Mouse (Mus musculus) brain, adult 2 months (tissue): ENCODE measurements around the gene Triobp.

ENCODE experiments used
- DNase-seq: peaks from one replicate; pipeline ENCODE4 v3.0.0; 2011; ENCODE audit warnings: low read depth, low spot score

Gene Triobp

DNA sequence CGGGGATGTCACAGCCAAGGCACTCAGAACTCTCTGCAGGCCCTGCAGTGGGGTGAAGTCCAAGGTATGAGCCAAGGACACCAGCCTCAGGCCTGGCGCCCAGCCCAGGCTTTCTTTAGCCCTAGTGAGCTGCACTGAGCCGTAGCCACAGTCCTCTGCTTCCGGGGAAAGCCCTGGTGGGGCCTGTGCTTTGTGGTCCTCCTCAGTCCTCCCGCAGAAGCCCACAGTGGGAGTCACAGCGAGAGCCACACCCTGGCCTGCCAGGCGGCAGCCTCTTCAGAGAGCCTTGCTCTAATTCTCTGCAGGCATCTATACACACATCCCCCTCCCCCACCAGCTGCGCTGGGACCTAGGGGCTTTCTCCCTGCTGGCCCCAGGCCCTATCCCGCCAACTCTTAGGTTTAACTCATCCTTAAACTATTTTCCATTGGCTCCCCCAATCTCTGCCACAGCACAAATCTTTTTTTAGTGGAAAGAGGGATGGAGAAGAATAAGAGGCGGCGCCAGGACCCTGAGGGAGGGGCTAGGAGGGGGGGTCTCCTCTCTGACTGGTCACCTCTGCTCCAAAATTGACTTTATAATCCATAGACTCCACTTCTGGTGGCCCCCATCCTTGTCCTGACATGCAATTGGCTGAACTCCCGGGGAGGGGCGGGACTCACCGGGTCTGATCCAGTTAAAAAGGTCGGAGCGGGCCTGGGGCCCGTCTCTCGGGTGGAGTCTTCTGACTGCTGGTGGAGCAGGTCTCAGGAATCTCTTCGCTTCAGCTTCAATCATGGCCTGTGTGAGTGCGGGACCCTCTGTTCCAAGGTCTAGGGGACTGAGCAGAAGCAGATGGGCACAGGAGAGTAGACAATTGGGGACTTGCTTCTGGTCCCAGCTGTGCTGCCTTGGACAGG lies 21.3 kb upstream of the Triobp start, which contains the start of gene Lgals1:
TSS of gene Lgals1 (plus strand) at position 705 of the 899 bp plus-strand sequence.
- peak; percentile 79 for DNase-seq

DNA sequence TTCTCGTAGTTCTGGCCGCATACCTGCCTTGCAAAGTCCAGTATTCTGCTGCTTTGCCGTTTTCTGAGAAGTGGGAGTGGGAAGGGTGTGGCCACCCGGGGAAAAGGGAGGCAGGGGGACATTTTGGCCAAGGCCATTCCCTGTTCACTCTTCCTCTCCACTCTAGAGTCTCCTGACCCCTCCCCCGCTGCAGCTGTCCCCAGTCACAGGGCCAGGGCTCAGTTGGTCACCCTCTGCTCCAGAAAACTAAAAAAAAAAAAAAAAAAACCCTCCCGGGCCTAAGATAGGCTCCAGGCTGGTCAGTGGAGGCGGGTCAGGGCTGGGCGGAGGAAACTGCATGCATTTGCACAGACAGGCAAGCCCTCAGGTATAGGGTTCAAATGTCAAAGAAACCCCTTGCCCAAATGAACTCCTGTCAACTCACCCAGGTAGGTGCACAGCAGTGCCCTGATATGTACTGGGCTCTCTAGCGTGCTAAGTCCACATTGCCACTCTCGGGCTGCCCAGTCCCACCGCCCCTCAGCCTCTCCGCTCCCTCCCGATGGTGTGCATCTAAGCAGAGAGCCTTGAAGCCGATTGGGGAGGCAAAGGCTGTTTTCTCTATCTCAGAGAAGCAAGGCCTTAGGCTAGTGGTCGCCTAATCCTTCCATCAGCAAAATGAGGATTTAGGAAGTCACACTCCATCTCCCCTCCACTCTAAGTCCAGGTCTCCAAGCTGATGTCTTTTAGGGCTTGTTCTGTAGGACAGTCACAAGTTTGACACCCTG lies 20.3 kb upstream of the Triobp start:
- peak; percentile 35 for DNase-seq

DNA sequence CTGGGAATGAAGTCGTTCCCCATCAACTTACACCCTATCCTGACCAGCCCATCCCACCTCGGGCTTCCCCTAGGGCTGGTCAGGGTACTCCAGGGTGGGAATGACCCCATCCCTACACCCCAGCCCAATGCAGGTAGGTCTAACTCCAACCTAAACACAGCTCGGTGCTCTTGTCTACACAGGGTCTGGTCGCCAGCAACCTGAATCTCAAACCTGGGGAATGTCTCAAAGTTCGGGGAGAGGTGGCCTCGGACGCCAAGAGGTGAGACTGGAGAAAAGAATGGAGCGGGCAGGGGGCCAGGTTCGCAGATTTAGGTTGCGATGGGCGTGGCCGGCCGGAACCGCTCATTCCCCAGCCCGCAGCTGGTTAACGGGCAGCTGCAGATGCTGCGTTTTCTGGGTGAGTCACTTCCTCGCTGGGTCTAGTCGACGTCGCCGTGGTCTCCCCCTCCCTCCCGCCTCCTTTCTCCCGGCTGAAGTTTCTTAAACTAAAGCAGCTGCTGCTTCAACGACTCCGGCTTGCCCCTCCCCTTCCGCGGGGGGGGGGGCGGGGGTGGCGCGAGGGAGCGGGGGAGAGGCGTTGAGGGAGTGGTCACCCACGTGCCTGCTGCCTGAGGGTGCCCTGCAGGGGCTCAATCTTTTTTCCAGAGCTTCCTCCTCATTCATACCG lies 19.6 kb upstream of the Triobp start:
- peak; percentile 86 for DNase-seq

DNA sequence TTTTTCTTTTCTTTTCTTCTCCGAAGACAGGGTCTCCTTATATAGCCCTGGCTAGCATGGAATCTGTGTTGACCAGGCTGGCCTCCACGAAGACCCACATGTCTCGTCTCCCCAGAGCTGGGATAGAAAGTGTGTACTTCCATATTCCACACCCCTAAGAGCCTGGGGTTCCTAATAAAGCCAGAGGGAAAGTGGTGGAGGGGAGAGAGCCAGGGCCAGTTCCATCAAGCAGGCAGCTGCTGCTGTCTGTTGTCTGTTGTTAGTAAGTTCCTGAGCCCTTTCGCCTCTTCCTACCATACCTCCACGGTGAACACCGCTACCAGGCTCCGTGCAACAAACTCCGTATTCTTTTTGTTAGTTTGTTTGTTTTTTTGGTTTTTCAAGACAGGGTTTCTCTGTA lies 19.0 kb upstream of the Triobp start:
- DNase-seq: no peak

DNA sequence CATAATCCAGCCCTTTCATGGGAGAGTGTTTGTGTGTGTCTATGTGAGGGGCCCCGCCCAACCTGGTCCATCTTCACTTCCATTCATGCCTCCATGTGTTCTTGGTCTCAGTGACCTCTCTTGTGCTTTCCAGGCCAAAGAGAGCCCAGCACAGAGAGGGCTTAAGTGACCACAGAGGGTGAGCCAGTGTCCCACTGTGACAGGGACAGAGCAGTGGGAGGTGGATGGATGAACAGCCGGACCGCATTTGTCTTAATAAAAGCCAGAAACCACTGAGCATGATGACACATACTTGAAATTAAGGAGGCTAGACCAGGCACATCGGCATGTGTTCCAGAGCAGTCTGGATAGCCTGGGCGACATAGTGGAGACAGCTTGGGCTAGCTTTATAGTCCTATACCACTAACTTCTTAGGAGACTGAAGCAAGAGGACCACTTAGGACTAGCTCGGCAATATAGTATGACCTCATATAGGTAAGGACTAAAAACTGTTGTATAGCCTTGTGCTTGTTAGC lies 17.3 kb upstream of the Triobp start:
- no peak for DNase-seq

DNA sequence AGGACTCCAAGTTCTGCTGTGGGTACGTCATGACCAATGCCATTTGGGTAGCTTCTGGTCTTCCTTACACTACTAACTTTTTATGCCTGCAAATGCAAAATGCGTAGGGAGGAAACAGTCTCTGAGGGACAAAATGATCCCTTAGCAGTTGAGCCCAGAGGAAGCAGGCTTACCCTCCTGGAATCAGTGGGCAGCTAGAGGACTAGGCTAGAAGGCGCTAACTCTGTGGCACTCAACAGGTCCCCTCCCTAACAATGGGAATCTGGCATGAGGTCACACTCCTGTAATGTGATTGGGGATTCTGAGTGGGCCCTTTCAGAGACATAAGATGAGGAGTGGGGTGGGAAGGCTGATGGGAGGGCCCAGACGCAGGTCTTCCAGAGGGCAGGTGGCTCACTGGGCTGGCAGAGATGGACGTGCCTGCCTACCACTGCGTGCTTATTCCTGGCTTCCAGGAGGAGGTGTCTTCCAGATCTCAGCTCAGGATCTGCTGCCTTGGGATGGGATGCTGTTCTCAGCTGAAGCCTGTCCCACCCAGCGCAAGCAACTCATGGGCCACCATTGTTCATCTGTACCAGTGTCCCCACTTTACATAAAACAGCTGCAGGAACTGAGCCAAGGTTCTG lies 16.6 kb upstream of the Triobp start:
- DNase-seq: no peak

DNA sequence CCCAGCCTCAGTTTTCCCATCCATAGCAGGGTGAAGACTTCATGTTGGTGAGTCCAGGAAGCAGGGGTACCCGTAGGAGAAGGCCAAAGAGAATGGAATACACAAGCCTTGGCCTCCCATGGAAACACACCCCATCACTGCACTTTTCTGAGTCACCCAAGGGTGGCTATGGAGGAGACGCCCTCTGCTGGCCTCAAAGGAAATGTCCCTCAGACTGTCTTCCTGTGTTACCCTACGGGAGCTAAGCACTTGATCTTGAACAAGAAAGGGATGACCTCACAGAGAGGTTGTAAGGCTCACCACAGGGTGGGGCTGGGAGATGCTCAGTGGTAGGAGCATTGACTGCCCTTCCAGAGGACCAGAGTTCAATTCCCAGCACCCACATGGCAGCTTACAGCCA lies 15.9 kb upstream of the Triobp start:
- peak; percentile 79 for DNase-seq

DNA sequence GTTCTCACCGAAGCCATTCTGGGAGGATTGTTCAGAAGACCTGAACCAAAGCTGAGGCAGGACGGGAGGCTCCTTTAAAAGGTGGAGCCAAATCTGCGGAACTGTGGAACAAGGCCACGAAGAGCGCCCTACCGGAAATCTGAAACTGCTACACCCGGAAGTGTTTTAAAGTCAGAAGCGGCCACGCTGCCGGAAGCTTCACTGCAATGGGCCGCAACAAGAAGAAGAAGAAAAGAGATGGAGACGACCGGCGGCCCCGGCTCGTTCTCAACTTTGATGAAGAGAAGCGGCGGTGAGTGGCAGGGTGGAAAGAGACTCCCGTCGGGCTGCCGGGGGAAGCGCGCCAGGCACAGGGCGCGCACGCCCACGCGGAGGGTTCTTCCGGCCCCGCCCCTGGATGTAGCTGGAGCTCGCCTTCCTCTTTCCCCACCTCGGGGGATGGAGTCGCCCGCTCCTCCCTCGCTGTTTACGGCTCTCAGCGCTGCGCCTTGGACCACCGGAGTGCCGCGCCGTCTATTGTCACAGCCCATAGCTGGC lies 12.7 kb upstream of the Triobp start, which contains the start of gene Nol12:
TSS of gene Nol12 (plus strand) at position 150 of the 537 bp plus-strand sequence.
- peak; percentile 96 for DNase-seq

DNA sequence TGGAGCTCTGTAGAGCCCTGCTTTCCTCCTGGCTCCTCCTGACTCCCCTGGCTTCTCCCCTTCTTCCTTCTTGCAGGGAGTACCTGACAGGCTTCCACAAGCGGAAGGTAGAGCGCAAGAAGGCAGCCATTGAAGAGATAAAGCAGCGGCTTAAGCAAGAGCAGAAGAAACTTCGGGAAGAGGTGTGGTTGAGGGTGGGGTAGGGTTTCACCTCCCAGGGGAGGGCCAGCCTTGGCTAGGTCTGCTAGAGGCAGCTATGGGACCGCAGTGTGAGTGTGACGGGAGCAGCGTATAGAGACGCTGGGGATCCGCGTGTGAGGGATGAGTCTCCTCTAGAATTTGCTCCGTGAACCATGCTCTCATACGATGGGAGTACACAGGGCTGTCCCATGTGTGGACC lies 11.1 kb upstream of the Triobp start:
- DNase-seq: no peak

DNA sequence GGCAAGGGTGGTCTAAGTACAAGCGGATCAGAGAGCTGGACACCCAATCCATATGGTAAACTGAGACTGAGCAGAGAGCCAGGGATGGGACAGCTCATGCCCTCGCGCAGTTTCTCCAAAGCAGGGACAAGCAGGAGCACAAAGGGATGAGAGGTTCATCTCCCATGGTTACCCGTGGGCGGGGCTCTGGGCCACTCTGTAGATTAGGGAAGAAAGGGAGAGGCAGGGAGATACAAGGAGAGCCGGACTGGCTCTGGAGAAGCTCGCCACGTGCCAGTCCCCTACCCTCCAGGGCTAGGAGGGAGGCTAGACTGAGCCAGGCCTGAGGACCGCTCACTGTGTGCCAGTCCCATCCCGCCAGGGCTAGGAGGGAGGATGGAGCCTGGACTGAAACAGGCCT lies 10.2 kb upstream of the Triobp start:
- DNase-seq: no peak

DNA sequence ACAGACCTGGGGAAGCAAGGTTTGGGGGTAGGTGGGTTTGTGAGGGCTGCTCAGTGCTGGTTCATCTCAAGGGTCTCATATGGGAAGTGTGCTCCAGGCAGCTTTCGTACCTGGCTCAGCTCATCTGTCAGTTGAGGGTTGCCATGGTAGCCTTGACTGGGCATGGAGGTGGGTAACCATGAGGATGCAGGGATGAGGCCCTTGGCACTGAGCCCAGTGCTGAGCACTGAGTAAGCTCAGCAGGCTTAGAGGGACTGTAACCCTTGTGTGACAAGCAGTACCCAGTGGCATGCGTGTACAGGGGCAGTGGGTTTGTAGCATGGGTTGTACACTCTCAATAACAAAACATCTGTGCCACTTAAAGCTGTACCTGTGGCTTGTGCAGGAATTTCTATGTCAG lies 9.6 kb upstream of the Triobp start:
- DNase-seq: peak; percentile 50

DNA sequence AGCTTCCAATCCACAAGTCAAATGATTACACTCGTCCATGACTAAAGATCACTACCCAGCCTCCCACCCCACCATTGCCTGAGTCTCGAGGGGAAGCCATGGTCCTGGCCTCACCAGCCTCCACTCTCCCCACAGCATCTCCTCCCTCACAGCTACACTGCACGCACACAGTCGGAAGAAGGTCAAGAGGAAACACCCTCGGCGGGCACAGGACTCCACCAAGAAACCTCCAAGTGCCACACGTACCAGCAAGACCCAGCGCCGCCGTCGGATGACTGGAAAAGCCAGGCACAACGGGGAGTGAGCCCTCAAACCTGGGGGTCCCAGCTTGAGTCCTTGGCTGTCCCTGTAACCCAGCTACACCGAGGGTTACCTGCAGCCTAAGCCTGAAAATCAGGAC lies 7.2 kb upstream of the Triobp start:
- DNase-seq: no peak

DNA sequence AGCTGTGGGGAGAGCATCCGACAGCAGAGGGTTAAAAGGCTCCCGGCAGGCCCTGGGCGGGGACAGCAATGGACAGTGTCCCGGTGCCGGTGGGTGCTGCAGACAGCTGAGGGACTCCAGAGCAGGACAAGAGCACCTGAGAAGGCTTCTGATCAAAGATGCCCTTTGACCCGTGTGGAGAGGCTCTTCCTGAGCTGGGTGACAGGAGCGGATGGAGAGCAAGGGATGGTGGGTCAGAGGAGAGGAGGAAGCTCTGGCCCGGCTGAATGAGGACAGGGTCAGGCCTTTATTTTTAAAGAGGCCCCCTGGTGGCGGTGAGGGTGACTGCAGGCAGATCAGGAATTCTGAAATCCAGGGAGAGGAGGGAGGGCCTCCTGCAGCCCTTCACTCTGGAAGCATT lies 4.9 kb upstream of the Triobp start:
- peak; percentile 80 for DNase-seq

DNA sequence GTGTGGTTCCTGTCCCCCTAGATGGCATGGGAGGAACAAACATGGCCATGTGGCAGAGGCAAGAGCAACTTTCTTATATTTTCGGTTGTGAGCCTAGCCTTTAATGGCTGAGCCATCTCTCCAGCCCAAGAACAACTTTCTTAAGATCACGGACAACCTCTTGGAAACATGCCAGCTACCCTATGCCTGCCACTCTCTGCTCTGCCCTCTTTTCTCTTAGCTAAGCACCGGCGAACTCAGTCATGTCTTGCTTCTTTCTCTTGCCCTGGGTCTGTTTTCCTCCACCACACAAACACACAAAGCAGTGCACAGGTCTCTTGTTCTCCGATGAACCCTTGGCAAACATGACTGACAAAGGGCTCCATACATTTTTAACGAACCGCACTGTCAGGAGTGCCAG lies 1.3 kb upstream of the Triobp start:
- DNase-seq: no peak

DNA sequence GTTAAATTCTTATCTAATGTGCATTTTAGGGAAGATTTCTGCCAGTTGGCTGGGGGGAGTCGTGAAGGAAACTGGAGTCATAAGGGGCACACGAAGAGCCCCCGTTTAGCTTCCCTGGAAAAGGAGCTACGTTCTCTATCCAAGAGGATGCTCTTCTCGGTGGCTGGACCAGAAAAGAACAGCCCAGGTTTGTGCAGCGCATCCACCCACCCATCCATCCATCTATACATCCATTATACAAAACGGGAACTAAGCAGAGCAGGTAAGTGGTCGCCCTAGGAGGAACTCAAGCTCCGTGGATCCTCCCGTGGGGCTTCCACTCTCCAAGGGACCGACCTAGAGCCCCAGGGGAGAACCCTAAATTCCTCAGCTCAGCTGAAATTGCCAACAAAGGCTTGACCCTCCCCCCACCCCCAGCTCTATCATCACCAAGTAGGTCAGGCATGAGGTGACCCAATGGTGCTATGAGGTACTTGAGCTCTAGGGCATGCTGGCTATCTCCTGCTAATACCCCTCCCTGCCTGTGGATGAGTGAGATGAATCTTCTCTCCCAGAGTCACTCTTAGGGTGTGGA lies 715 bp downstream of the Triobp start:
- no peak for DNase-seq

DNA sequence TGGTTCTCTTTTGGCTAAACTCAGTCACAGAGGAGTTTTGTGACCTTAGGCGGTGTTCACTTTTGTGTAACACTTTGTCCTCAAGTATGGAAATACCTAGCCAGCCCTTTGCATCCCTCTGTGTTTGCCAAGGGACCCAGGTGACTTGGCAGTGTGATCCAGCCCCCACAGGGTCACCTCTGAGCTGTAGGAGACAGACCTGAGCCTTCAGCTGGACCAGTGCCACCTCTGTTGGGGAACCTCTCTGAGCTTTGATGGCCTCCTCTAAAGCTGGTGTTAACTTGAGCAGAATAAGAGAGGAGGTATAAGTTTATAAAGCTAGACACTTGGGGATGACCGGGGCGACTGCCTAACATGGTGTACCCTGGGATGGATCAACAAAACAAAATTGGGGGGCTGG lies 1.4 kb downstream of the Triobp start:
- no peak for DNase-seq

DNA sequence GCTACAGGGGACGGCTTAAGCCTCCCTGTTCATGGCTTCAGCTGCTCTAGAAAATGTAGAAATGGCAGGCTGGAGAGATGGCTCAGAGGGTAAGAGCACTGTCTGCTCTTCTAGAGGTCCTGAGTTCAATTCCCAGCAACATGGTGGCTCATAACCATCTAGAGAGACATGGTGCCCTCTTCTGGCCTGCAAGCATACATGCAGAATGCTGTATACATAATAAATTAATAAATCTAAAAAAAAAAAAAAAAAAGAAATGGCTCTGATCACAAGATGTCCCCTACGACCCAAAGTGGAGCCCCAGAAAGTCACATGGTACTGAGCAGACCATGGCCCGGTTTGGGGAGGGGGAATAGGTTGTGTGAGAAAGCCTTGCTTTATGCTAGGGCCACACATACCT lies 8.1 kb downstream of the Triobp start:
- no peak for DNase-seq

DNA sequence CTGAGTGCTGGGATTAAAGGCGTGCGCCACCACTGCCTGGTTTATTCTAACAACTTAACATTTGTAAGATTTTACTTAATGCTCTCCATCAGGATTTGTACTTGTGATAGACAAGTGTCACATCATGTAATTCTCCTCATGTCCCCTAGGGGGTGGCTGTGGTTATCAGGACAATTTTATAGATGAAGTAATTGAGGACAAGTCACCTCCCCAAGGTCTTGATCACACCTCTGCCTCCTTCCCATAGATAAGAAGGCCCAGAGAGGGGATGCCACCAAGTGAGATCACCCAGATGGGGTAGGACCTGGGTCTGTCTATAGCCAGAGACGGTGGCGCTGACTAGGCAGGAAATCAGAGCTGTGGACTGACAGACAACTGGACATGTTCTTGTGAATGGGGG lies 8.8 kb downstream of the Triobp start:
- DNase-seq: peak; percentile 41

DNA sequence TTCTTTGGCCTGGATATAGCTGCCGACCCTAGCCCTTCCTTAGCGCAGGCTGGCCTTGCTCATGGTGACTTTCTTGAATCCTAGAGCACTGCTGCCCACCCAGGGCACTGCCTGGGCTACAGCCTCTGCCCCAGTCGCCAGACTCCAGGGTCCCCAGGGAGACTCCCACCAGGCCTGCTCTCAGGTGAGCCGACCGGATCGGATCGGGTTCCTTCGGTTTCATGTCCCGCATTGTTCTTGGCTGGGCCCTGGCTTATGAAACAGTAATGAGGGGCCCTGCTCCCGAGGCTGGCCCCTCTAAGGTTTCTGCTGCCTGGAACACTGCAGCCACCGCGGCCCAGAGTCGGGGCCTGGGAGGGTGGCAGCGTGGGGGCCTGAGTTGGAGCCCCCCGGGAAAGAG lies 9.5 kb downstream of the Triobp start:
- DNase-seq: no peak

DNA sequence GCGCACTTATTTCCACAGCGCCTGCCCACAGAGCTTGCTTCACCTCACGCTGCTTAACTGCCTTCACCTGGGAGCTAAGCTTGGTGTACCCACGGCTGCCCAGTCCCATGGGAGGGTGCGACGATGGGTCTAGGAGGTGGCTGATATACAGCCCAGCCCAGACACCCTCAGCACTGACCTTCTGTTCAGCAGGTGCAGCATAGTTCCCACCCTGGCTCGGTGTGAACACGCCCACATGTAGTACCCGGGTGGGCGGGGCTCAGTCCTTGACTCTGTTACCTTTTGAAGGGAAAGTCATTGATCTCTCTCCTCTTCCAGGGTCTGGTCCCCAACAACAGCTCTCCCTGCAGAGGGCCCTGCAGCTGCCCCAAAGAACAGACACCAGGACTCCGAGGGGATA lies 12.0 kb downstream of the Triobp start:
- no peak for DNase-seq

DNA sequence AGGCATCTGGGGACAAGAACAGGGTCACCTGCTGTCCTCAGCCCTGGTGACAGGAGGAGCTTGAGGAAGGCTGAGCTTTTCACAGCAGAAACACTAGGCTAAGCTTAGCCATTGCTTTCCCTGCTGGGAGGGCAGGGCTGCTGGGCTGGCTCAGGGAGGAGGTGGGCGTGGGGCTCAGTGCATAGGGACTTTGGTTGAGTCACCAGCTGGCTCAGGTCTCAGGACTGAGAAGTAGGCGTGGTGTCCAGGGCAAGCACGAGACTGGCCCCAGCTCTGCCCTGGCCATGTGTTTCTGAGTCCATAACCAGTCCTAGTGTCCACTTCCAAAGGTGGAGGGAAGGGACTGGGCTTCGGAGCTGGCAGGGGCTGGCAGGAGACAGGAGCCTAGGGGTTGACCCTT lies 12.6 kb downstream of the Triobp start:
- no peak for DNase-seq
